19 mouse cellular contexts compared by ENCODE assay signal in the genomic region with DNA sequence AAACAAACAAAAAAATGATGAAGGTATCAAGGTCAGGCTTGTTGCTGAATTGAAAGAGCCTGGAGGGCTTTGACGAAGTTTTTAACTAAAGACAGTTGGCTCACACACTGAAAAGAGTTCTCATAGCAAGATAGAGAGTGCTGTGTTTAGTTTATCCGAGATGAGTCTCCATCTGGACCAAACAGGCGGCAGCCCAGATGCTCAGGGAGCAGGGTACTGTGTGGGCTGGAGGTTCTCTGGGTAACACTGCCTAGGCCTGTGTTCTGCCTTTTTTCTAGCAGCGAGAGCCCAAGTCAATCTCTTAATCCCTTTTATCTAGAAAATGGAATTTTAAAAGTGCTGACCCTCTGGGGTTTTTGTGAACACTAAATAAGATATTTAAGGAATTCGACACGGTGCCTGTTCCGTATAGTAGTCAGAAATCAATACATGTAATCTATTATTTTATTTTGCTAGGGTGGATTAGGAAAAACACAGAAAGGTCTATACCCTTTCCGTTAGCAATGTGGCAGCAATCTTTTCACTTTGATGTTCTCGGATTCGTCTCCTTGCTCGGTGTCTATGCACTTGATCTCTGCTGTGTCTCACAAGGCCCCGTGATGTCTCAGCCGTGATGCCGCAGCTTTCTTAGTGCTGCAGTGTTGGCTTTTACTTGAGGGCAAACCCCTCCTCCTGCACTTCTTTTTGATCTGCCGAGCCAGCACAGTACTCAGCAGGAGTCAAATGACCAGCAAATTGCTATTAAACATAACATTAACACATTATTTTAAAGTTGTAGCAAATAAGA. TPM values are rescaled to one million over a fixed set of nuclear protein-coding genes. Genes with fewer than 3 reads are reported as not detected.
DNase-seq lines count a peak whose midpoint lies in the region; ATAC-seq lines count a peak whose summit lies in the region.
"Had no signal": no experiment of that assay in that cellular context is flagged by ENCODE, and none has a peak within 500 bp of the region (broad histone marks: within the 10 kb centered on the region; RNA-seq: fewer than 3 reads in every experiment).

No protein-coding gene starts in this region.

- H3K9ac ChIP-seq in forebrain, embryonic 13.5 days: no peak overlapping the region
- no peak overlapping the region for H3K9ac ChIP-seq in intestine, embryonic 16.5 days (ENCODE audit: low read depth, low read length)
- H3K9ac ChIP-seq: hindbrain, embryonic 14.5 days; lung, embryonic 14.5 days had no signal

- H3K4me1 ChIP-seq in forebrain, embryonic 13.5 days: no peaks in the 10 kb centered on the region
- H3K4me1 ChIP-seq in forebrain, embryonic 10.5 days: peaks cover 8% of the 10 kb centered on the region
- H3K4me1 ChIP-seq in intestine, embryonic 16.5 days (ENCODE audit: control insufficient read depth, insufficient read depth, low read length): 0 out of 2 replicates have a peak, but pooled peaks cover 3% of the 10 kb centered on the region

- H3K4me3 ChIP-seq in forebrain, embryonic 13.5 days: no peak overlapping the region
- no peak overlapping the region for H3K4me3 ChIP-seq in forebrain, embryonic 10.5 days
- H3K4me3 ChIP-seq in intestine, embryonic 16.5 days (ENCODE audit: low read length): no peak overlapping the region

- no peaks in the 10 kb centered on the region for H3K27me3 ChIP-seq in forebrain, embryonic 13.5 days
- peaks cover 8% of the 10 kb centered on the region; the same call in 1 of the 2 replicates for H3K27me3 ChIP-seq in forebrain, embryonic 10.5 days (ENCODE audit: poor library complexity, severe bottlenecking)
- H3K27me3 ChIP-seq in intestine, embryonic 16.5 days (replicated peaks; ENCODE audit: control insufficient read depth, insufficient read depth, low read length): no peaks in the 10 kb centered on the region

- H3K27ac ChIP-seq in forebrain, embryonic 13.5 days: no peak overlapping the region
- no peak overlapping the region for H3K27ac ChIP-seq in forebrain, embryonic 10.5 days
- H3K27ac ChIP-seq in intestine, embryonic 16.5 days (ENCODE audit: low read length): no peak overlapping the region
- H3K27ac ChIP-seq: hindbrain, embryonic 14.5 days had no signal

- no peaks in the 10 kb centered on the region for H3K9me3 ChIP-seq in forebrain, embryonic 13.5 days (replicated peaks)
- H3K9me3 ChIP-seq in forebrain, embryonic 10.5 days: no peaks in the 10 kb centered on the region
- H3K9me3 ChIP-seq in intestine, embryonic 16.5 days (ENCODE audit: control insufficient read depth, low read length): no peaks in the 10 kb centered on the region

- WGBS in forebrain, embryonic 13.5 days: 48% methylated on average over 15 of the region's 15 CpGs
- WGBS in forebrain, embryonic 10.5 days: 55% methylated on average over 15 of the region's 15 CpGs
- 48% methylated on average over 15 of the region's 15 CpGs for WGBS in intestine, embryonic 16.5 days

- 0 out of 2 replicates have a peak, but pooled peaks have one; percentile 58 for ATAC-seq in forebrain, embryonic 13.5 days
- no peak for ATAC-seq in intestine, embryonic 16.5 days

- no peak for DNase-seq in forebrain, embryonic 10.5 days (ENCODE audit: extremely low spot score, low spot score)
- peak; percentile 32 to 46 for DNase-seq in right cerebral cortex, postnatal 10 days (ENCODE audit: low spot score in 2 of 2)
- DNase-seq in right cerebral cortex, postnatal 4 days: no peak
- DNase-seq in layer of hippocampus, postnatal 25 days (ENCODE audit: extremely low spot score in 1 of 2, low spot score in 1 of 2): peak; percentile 54 to 66
- no peak for DNase-seq in spleen, postnatal 4 days (ENCODE audit: low spot score in 2 of 2)
- no peak for DNase-seq in adrenal gland, postnatal 14 days
- DNase-seq: adrenal gland, adult 2 months; cerebellum, postnatal 14 days; kidney, adult 2 months; lung, embryonic 14.5 days had no signal

- no peak overlapping the region for H3K4me2 ChIP-seq in forebrain, embryonic 13.5 days
- H3K4me2 ChIP-seq in intestine, embryonic 16.5 days (ENCODE audit: low read depth, low read length): no peak overlapping the region
- H3K4me2 ChIP-seq: hindbrain, embryonic 14.5 days; lung, embryonic 14.5 days had no signal

- no peaks in the 10 kb centered on the region for H3K36me3 ChIP-seq in forebrain, embryonic 13.5 days (ENCODE audit: poor library complexity, severe bottlenecking)
- no peaks in the 10 kb centered on the region for H3K36me3 ChIP-seq in forebrain, embryonic 10.5 days (replicated peaks)
- H3K36me3 ChIP-seq in intestine, embryonic 16.5 days (ENCODE audit: control insufficient read depth, insufficient read depth, low read length): no peaks in the 10 kb centered on the region

RNA-seq across cellular contexts. Expression of a gene that starts 17.0 kb away (rescaled TPM):
- not detected in 2 replicates for polyA plus RNA-seq in forebrain, embryonic 13.5 days (2015; fragmentation: Nextera tagmentation; extraction: Ambion mirVana)
- not detected in 2 replicates for polyA plus RNA-seq in forebrain, embryonic 10.5 days (2016; fragmentation: Nextera tagmentation; extraction: Ambion mirVana)
- total RNA-seq in layer of hippocampus, postnatal 25 days (2021): not detected
- polyA plus RNA-seq in intestine, embryonic 16.5 days (2015; fragmentation: Nextera tagmentation; extraction: Ambion mirVana): not detected in 2 replicates
- not detected in 2 replicates for total RNA-seq in adrenal gland, postnatal 14 days (2021)
- total RNA-seq: adrenal gland, adult 2 months; granulocyte monocyte progenitor cell, adult 5-6 weeks; left cerebral cortex, adult 8-10 months; liver, adult 2 months; megakaryocyte progenitor cell, adult 5-6 weeks had no signal
- polyA plus RNA-seq: adrenal gland, adult 2 months; embryonic facial prominence, embryonic 14.5 days; heart, embryonic 16.5 days; hindbrain, embryonic 14.5 days; kidney, adult 2 months; liver, adult 2 months; lung, embryonic 14.5 days had no signal

Comparison
In these comparisons a context has a peak if more than half of its experiments do, and no peak if none do; other contexts are left out.
1. DNase-seq: peak in right cerebral cortex, postnatal 10 days (2 of 2) and layer of hippocampus, postnatal 25 days (2 of 2); none in forebrain, embryonic 10.5 days (single experiment), right cerebral cortex, postnatal 4 days (single experiment), spleen, postnatal 4 days (0 of 2) and adrenal gland, postnatal 14 days (single experiment).